Mouse (Mus musculus) kidney, adult 2 months (tissue): ENCODE data around the gene Cfdp1.

Experiments
- CTCF ChIP-seq: fragments of 200-500 bp; conservative IDR thresholded peaks from 2 replicates; pipeline ENCODE4 v1.5.1; 2011; ENCODE audit warnings: low read depth, mild to moderate bottlenecking, control low read depth, low read length, moderate library complexity, mixed read lengths; ENCODE audit not compliant: insufficient read depth, insufficient read length
- POLR2A ChIP-seq: fragments of 200-500 bp; IDR thresholded peaks from one replicate; pipeline ENCODE4 v1.6.1; 2011; ENCODE audit warnings: low read depth, low read length, control low read depth

- TF ChIP-seq CTCF (no peak), POLR2A (no peak)
Measured at GRCm38 (mm10) chr8:111831996-111832395, 22.1 kb downstream of the Cfdp1 start.
